Mouse (Mus musculus) CH12.LX (cell line): ENCODE data around the gene P3h2. TPM values are rescaled to one million over a fixed set of nuclear protein-coding genes. Genes with fewer than 3 reads are reported as not detected.

Experiments
- DNase-seq: peaks from one replicate; pipeline ENCODE4 v3.0.0-alpha.2; 2013; ENCODE audit errors: extremely low read depth
- H3K27ac ChIP-seq: 2 replicates; pipeline ENCODE4 v1.5.1; 2012; ENCODE audit warnings: low read depth, mild to moderate bottlenecking, control low read depth, moderate library complexity; ENCODE audit not compliant: insufficient read depth
- H3K27me3 ChIP-seq: replicated peaks from 2 replicates; pipeline ENCODE3; 2012; ENCODE audit warnings: inconsistent platforms
- H3K36me3 ChIP-seq, 2 experiments: replicated peaks in 1 of 2; 2 replicates each; pipeline versions ENCODE3 to v1.6.1; 2012; ENCODE audit warnings: inconsistent platforms in 1 of 2, low read length in 1 of 2, mild to moderate bottlenecking in 1 of 2, mixed read lengths in 1 of 2, moderate library complexity in 1 of 2; ENCODE audit not compliant: control insufficient read depth in 1 of 2, insufficient read depth in 1 of 2
- H3K4me1 ChIP-seq, 2 experiments: 2 replicates each; pipeline ENCODE4 v1.6.1; 2012; ENCODE audit warnings: inconsistent platforms in 1 of 2, moderate library complexity in 1 of 2; ENCODE audit not compliant: insufficient read depth in 2 of 2, control insufficient read depth in 1 of 2
- H3K4me2 ChIP-seq: 2 replicates; pipeline ENCODE4 v1.6.1; 2012; ENCODE audit warnings: low read depth, mild to moderate bottlenecking, control low read depth; ENCODE audit not compliant: poor library complexity, insufficient read depth, severe bottlenecking
- H3K4me3 ChIP-seq, 3 experiments: fragments of 150-350 bp in 1 of 3; sonication (generic) in 1 of 3; replicated peaks in 1 of 3; 2 replicates each; pipeline versions ENCODE3 to v1.5.1; 2011 to 2012; ENCODE audit warnings: low read depth in 2 of 3, low read length in 2 of 3, mild to moderate bottlenecking in 2 of 3, moderate library complexity in 2 of 3, control low read depth in 1 of 3, improper control_type of control experiment in 1 of 3, inconsistent platforms in 1 of 3, mixed read lengths in 1 of 3; ENCODE audit not compliant: poor library complexity in 1 of 3
- H3K79me2 ChIP-seq: replicated peaks from 2 replicates; pipeline ENCODE4 v1.6.1; 2012; ENCODE audit warnings: mild to moderate bottlenecking, moderate library complexity; ENCODE audit not compliant: control insufficient read depth, poor library complexity, insufficient read depth, severe bottlenecking; ENCODE audit errors: extremely low read depth
- H3K9ac ChIP-seq: 2 replicates; pipeline ENCODE4 v1.6.1; 2012; ENCODE audit warnings: low read depth, mild to moderate bottlenecking, control low read depth, moderate library complexity; ENCODE audit not compliant: insufficient read depth
- H3K9me3 ChIP-seq: replicated peaks from 2 replicates; pipeline ENCODE3; 2012; ENCODE audit warnings: low read length, inconsistent platforms, mixed read lengths
- BHLHE40 ChIP-seq: IDR thresholded peaks from 2 replicates; pipeline ENCODE4 v1.6.1; 2011; ENCODE audit warnings: mild to moderate bottlenecking, low read depth, low read length, improper control_type of control experiment
- CHD1 ChIP-seq: IDR thresholded peaks from 2 replicates; pipeline ENCODE4 v1.6.1; 2012; ENCODE audit warnings: low read depth, low read length, improper control_type of control experiment, inconsistent platforms
- E2F4 ChIP-seq: IDR thresholded peaks from 2 replicates; pipeline ENCODE4 v1.6.1; 2011; ENCODE audit warnings: low read depth, low read length, improper control_type of control experiment; ENCODE audit not compliant: insufficient replicate concordance
- EP300 ChIP-seq: IDR thresholded peaks from 2 replicates; pipeline ENCODE4 v1.6.1; 2011; ENCODE audit warnings: low read length, improper control_type of control experiment
- ETS1 ChIP-seq: conservative IDR thresholded peaks from 2 replicates; pipeline ENCODE4 v1.6.1; 2012; ENCODE audit warnings: low read depth, mild to moderate bottlenecking, inconsistent platforms, low read length, improper control_type of control experiment, moderate library complexity
- HCFC1 ChIP-seq: IDR thresholded peaks from 2 replicates; pipeline ENCODE4 v1.6.1; 2012; ENCODE audit warnings: low read depth, mild to moderate bottlenecking, inconsistent platforms, low read length, improper control_type of control experiment
- IRF4 ChIP-seq: IDR thresholded peaks from 2 replicates; pipeline ENCODE4 v1.6.1; 2014; ENCODE audit warnings: low read depth, mild to moderate bottlenecking, inconsistent platforms, low read length, improper control_type of control experiment
- KAT2A ChIP-seq: IDR thresholded peaks from 2 replicates; pipeline ENCODE4 v1.6.1; 2012; ENCODE audit warnings: low read length, improper control_type of control experiment, inconsistent platforms; ENCODE audit not compliant: insufficient replicate concordance
- MAFK ChIP-seq: IDR thresholded peaks from 2 replicates; pipeline ENCODE4 v1.6.1; 2011; ENCODE audit warnings: low read length, improper control_type of control experiment; ENCODE audit not compliant: insufficient replicate concordance
- MAX ChIP-seq: IDR thresholded peaks from 2 replicates; pipeline ENCODE4 v1.6.1; 2011; ENCODE audit warnings: low read length, improper control_type of control experiment
- MYC ChIP-seq: IDR thresholded peaks from 2 replicates; pipeline ENCODE4 v1.6.1; 2011; ENCODE audit warnings: low read depth, mild to moderate bottlenecking, improper control_type of control experiment, low read length
- NELFE ChIP-seq: IDR thresholded peaks from 2 replicates; pipeline ENCODE4 v1.6.1; 2011; ENCODE audit warnings: low read depth, low read length, improper control_type of control experiment
- NRF1 ChIP-seq: IDR thresholded peaks from 2 replicates; pipeline ENCODE4 v1.6.1; 2014; ENCODE audit warnings: low read depth, mild to moderate bottlenecking, inconsistent platforms, low read length, improper control_type of control experiment, moderate library complexity
- POLR2A ChIP-seq: IDR thresholded peaks from 2 replicates; pipeline ENCODE4 v1.6.1; 2011; ENCODE audit warnings: low read depth, mild to moderate bottlenecking, improper control_type of control experiment, low read length
- RAD21 ChIP-seq: IDR thresholded peaks from 2 replicates; pipeline ENCODE4 v1.6.1; 2011; ENCODE audit warnings: low read depth, mild to moderate bottlenecking, low read length, improper control_type of control experiment, moderate library complexity
- SMC3 ChIP-seq: IDR thresholded peaks from 2 replicates; pipeline ENCODE4 v1.6.1; 2011; ENCODE audit warnings: low read depth, low read length, improper control_type of control experiment
- TBP ChIP-seq: conservative IDR thresholded peaks from 2 replicates; pipeline ENCODE4 v1.6.1; 2011; ENCODE audit warnings: low read depth, low read length, improper control_type of control experiment
- TCF12 ChIP-seq: IDR thresholded peaks from 2 replicates; pipeline ENCODE4 v1.6.1; 2014; ENCODE audit warnings: low read depth, mild to moderate bottlenecking, inconsistent platforms, low read length, improper control_type of control experiment
- USF1 ChIP-seq: IDR thresholded peaks from 2 replicates; pipeline ENCODE4 v1.6.1; 2014; ENCODE audit warnings: low read depth, mild to moderate bottlenecking, inconsistent platforms, low read length, improper control_type of control experiment
- USF2 ChIP-seq: conservative IDR thresholded peaks from 2 replicates; pipeline ENCODE4 v1.6.1; 2011; ENCODE audit warnings: low read depth, low read length, improper control_type of control experiment
- ZKSCAN1 ChIP-seq: IDR thresholded peaks from 2 replicates; pipeline ENCODE4 v1.6.1; 2012; ENCODE audit warnings: low read depth, inconsistent platforms, low read length, improper control_type of control experiment, borderline replicate concordance
- ZMIZ1 ChIP-seq: IDR thresholded peaks from 2 replicates; pipeline ENCODE4 v1.6.1; 2012; ENCODE audit warnings: low read depth, mild to moderate bottlenecking, inconsistent platforms, low read length, improper control_type of control experiment
- ZNF384 ChIP-seq: IDR thresholded peaks from 2 replicates; pipeline ENCODE4 v1.6.1; 2012; ENCODE audit warnings: low read depth, low read length, improper control_type of control experiment, inconsistent platforms
- dilution Hi-C: fragments of 300-500 bp; cut with MboI; formaldehyde crosslinking; loops from 2 replicates; pipeline ENCODE4 v1.14.3; 2020; ENCODE audit warnings: low sequenced_read_pairs; ENCODE audit not compliant: extremely low pct_unique_long_range_greater_than_20kb, extremely low pct_ligation_motif_present
- in situ Hi-C: fragments of 300-500 bp; cut with MboI; formaldehyde crosslinking; loops from 3 replicates; pipeline ENCODE4 v1.14.3; 2019; ENCODE audit warnings: low sequenced_read_pairs, low pct_ligation_motif_present, low pct_unique_long_range_greater_than_20kb, mixed read lengths
- polyA plus RNA-seq: library from polyadenylated mRNA; unstranded; fragments of >175 nt; gene quantifications from 2 replicates; pipeline ENCODE4 v1.2.1, GENCODE M21; 2012; ENCODE audit warnings: low read depth; ENCODE audit not compliant: insufficient read length
- total RNA-seq, 2 experiments: library from RNA; depleted of rRNA; stranded (reverse); fragments of 300-350 nt in 1 of 2; fragments of >200 nt in 1 of 2; gene quantifications; 2 replicates each; pipeline ENCODE4 v1.2.3; 2012 to 2014

Gene P3h2
- total and polyA plus RNA-seq, 3 experiments: 0.08 to 0.73 (median 0.27) TPM

- Histone ChIP-seq H3K4me2 (no peak overlapping the region), H3K4me1 (peaks cover 0 to 10% of the 10 kb centered on the region in 2 experiments; a peak in 2 of 4 replicates), H3K9ac (no peak overlapping the region), H3K9me3 (no peaks in the 10 kb centered on the region), H3K79me2 (no peaks in the 10 kb centered on the region; the same call in 1 of the 2 replicates), H3K4me3 (no peak overlapping the region), H3K36me3 (no peaks in the 10 kb centered on the region), H3K27me3 (no peaks in the 10 kb centered on the region), H3K27ac (no peak overlapping the region)
- DNase-seq: no peak
- no peak for TF ChIP-seq NRF1
- TF ChIP-seq ZNF384: no peak
- no peak for TF ChIP-seq EP300
- TF ChIP-seq MAFK: no peak
- no peak for TF ChIP-seq TBP
- TF ChIP-seq HCFC1: no peak
- TF ChIP-seq USF2: no peak
- no peak for TF ChIP-seq MYC
- TF ChIP-seq IRF4: no peak
- TF ChIP-seq MAX: no peak
- no peak for TF ChIP-seq ZMIZ1
- TF ChIP-seq KAT2A: no peak
- dilution Hi-C loops: no loop called here
- in situ Hi-C loops: no loop called here
Observed at GRCm38 (mm10) chr16:26077246-26078099, 28.1 kb downstream of the P3h2 start.

- Histone ChIP-seq H3K4me3 (no peak overlapping the region), H3K27ac (no peak overlapping the region), H3K9me3 (no peaks in the 10 kb centered on the region), H3K27me3 (no peaks in the 10 kb centered on the region), H3K79me2 (no peaks in the 10 kb centered on the region), H3K4me2 (no peak overlapping the region), H3K4me1 (no peaks in the 10 kb centered on the region), H3K36me3 (no peaks in the 10 kb centered on the region), H3K9ac (no peak overlapping the region)
- in situ Hi-C loops (no loop called here), dilution Hi-C loops (no loop called here)
- TF ChIP-seq MYC (no peak), TCF12 (no peak), ZMIZ1 (no peak), NRF1 (no peak), USF1 (no peak), MAFK (no peak), POLR2A (no peak), CHD1 (no peak), NELFE (no peak), RAD21 (no peak), SMC3 (no peak), TBP (no peak), BHLHE40 (no peak), ZKSCAN1 (no peak), E2F4 (no peak), ETS1 (no peak), USF2 (no peak)
- no peak for DNase-seq
Observed at GRCm38 (mm10) chr16:26075063-26075462, 30.5 kb downstream of the P3h2 start.
